Mouse (Mus musculus): ENCODE data around the gene 4930442H23Rik. TPM values are rescaled to one million over a fixed set of nuclear protein-coding genes. Genes with fewer than 3 reads are reported as not detected.
A peak's percentile ranks its signal among the peaks of the same experiment; 100 is the strongest.

The 4930442H23Rik gene
- polyA plus RNA-seq, 3 experiments from 2014 or later, result not detected

- no peak for ATAC-seq
These were observed 40.5 kb downstream of the 4930442H23Rik start for GRCm38 (mm10) chr10:81143157-81143633.

DNA sequence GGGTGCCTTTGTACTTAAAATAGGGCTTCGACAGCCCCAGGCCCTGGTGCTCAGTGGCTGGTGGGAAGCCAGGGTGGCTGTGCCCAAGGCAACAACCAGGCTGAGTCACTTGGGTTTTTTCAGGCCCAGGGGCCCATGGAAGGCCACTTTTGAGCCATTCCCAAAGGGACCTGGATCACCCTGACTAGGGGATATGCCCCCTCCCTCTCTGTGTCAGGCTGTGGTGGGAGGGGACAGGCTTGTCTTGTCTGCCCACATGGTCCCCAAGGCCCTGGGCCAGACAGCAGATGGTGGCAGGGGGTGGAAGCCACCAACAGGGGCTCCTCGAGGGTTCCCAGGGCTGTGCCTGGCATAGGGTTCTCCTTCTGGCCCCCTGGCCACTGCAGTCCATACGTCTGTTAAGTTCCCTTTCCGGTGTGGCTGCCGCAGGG, 41.1 kb downstream of the 4930442H23Rik start:
- no peak for ATAC-seq

DNA sequence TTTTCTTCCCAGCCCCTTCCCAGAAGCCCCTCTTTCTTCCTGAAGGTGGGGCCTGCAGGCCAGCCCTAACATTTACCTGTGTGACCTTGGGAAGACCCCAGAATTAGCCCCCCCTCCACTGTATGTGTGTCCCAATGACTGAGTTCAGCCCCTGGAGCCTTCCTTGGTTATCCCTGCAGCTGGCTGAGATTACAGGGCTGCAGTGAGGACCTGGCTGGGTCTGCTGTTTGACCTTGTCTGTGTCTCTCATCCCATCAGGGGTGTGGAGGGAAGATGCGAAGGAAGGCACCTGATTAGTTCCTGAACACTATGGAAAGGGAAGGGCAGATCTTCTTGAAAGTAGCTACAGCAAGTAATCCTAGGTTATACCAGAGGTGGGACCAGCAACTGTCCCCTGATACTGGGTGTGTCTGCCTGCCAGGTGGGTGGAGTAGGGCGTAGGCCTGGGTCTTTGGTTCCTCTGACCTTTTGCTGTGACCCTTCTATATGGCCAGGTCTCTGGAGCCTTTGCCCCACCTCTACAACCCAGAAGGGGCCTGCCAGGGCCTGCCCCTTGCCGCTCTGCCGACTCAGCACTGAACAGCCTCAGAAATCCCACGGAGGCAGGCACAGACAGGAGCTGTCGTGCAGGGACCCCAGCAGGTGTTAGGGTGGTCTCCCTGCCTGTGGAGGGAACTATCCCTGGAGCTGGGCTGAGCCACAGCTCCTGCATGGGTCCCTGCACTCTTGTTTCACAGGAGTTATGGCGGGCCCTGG, 42.0 kb downstream of the 4930442H23Rik start:
- ATAC-seq, result no peak

DNA sequence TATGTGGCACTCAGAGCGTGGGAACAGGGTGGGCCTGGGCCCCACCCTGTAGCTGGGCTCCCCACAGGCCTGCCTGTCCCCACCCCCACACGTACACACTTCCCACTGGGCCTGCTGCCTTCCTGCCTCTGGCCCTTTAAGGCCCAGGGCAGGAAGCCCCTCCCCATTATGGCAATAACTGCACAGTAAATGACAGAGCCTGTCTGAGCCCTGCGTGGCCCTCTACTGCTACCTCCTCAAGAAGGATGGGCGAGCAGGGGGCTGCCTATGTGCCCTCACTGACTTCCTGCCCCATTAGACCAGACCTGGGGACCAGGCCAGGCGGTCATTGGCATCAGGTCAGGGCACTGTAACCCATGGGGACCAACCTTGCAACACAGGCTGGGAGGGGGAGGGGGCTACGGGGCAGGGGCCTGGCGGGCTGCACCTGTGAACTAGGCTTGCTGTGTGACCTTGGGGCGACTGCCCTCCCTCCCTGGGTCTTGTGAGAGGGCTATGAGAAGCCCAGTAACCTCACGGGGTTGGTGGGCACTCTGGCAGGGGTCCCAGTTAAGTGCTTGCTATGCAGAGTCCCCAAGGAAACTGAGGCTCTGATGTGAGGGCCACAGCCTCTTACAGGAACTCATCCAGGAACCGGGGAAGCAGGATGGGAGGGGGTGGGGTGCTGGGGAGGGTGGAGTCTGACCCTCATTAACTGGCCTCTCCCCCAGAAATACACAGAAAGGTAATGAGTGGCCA, 42.8 kb downstream of the 4930442H23Rik start:
- ATAC-seq, result no peak

- no peak for ATAC-seq
These were observed 43.6 kb downstream of the 4930442H23Rik start for GRCm38 (mm10) chr10:81140005-81140404.

- no peak for ATAC-seq
These were observed 44.2 kb downstream of the 4930442H23Rik start for GRCm38 (mm10) chr10:81139529-81139846.

DNA sequence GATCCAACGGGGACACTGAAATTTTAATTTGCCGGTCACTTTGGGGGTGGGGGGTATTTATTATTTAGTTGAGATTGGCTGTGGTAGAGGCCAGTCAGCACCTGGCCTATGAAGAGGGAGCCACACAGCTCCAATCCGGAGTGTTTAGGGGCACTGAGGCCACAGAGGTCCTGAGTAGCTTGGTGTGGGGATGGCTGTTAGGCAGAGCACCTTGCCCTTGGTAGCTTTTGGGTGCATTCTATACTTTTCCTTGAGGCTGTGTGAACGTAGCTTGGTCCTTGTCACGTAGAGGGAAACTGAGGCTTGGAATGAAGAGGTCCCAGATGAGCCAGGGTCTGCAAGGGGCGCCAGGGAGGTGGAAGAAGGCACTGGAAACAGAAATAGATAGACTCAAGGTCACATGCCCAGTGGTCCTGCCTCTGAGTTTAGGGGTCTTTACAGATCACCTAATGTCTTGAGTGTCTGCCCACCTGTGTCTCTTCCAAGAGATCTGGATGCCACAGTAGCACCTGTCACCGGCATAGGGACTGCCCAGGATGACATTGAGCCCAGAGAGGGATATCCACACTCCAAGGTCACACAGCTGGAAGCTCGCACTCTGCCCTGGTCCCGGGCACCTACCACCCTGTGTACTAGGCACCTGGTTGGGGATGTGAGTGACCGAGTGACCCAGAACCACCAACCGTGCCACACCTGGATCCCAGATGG, 44.7 kb downstream of the 4930442H23Rik start:
- ATAC-seq, result no peak

GRCm38 (mm10) chr10:81138131-81138782, 45.4 kb downstream of the 4930442H23Rik start:
- ATAC-seq, result peak; percentile 12

DNA sequence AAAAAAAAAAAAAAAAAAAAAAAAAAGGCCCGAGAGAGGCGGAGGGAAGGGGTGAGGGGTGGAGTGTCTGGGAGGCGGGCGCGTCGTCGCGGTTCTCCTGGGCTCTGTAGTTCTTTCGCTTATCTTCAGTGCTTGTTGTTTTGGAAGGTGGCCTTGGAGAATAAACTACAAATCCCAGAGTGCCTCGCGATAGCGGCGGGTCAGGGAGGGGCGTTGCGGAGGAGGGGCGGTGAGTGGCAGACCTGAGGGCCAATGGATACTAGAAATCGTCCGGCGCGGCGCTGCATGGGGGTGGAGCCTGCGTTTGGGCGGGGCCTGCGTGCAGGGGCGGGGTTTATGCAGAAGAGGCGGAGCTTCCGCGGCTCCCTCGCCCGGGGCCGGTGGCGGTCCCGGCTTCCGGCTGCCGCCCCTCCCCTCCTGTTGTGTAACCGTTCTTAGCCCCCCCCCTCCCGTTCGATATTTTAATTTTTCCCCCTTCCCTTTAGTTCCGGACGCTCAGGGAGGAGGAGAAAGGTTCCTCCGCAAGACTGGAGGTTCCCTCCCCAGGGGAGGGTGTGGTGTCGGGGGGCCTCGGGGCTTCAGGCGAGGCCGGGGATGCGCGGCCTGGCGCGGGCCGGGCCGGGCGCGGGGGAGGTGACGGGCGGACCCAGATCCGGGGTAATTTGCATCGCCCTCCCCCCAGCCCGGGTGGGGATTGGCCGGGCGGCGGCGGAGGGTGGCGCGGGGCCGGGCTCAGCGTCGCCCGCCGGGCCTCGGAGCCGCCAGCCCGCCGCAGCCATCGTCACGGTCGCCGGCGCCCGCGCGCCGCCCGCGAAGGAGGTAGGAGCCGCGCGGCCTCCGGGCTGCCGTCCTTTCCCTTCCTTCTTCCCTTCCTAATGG, 46.2 kb downstream of the 4930442H23Rik start:
- ATAC-seq, result peak; percentile 87

DNA sequence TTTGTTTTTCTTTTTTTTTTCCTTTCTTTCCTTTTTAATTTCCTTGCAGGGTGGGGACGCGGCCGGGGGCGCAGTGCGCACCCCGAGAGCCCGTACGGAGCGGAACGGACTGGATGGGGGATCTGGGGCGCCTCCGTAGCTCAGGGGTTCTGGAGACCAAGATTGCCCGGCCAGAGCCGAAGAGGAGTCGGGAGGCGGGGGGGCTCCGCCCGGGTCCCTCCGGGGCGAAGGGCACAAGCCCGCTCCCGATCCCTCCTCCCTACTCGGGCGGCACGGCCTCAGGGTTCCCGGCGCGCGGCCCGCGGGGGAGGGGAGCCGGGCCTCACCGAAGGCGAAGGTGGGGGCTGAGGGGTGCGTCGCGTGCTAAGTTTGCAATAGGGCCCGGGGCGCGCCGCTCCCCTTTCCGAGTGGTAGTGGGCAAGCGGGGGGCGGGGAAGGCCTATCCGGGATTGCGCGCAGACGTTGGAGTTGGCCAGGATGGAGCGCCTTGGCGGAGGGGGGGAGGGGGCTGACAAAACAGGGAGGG, 46.9 kb downstream of the 4930442H23Rik start:
- no peak for ATAC-seq

DNA sequence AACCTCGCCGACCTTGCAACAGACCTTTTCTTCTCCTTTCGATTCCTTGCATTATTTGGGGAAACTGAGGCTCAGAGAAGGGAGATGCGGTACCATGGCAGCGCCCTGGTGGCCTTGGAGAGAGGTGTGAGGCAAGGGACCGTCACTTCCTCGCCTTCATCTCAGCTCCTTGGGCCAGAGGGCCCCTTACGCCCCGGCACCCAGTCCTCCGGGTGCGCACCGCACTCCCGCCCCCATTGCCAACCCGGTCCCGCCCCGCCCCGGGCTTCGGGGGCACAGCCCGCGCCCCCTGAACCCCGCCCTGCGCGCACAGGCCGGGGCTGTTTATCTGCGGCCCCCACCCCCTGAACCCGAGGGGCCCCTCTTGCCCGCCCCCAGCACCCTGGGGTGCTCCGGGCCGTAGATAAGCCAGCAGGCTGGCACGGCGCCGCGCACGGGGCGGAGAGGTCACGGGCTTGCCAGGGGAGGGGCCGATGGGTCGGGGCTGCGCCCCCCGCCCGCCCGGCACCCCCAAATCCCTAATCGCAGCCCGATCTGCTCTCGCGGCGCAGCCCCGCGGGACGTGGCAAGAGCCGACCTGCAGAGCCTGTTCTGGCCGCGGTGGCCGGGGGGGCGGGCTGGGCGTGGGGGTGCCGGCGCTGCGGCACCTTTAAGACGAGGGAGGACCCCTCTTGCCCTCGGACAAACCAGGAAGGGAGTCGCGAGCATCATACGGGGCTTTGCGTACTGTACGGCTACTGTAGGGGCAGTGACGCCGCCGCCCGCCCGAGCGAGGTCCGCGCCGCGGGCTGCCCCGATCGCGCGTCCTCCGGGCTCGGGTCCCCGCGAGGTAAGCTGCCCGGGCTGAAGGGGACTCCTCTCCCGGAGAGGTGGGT, 47.6 kb downstream of the 4930442H23Rik start:
- ATAC-seq, result no peak

- ATAC-seq, result no peak
These were observed 48.5 kb downstream of the 4930442H23Rik start, which contains the start of gene Zbtb7a for GRCm38 (mm10) chr10:81134966-81135681. TSS of gene Zbtb7a (plus strand) at chr10:81135220.

DNA sequence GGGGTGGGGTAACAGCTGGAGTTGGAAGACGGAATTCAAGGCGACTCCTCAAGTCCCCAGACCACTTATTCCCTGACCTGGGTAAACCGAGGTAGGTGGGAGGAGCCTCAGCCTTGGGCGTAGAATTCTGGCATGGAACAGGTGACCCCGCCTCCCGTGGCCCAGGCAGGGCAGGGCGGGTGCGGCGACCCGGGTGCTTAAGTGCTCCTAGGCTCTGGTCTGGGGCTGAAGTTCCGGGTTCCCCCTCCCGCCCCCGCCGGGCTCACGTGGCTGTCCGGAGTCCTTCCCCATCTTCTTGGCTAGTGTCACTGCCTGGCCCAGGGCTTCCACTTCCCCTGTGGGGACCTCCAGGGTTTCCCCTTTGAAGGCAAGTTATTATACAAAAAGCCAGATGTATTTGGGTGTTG, 49.5 kb downstream of the 4930442H23Rik start:
- no peak for ATAC-seq

Other genes starting within 250 kb of the 4930442H23Rik start
- not detected for gene Gng7, start 168.9 kb downstream of the 4930442H23Rik start, polyA plus RNA-seq (2017; shearing (Covaris generic))
- gene Diras1, start 158.2 kb downstream of the 4930442H23Rik start, polyA plus RNA-seq (2017; shearing (Covaris generic)), result not detected
- 1 to 10 TPM; 2.4 to 5.0 (median 2.7) TPM for gene Slc39a3, start 146.4 kb downstream of the 4930442H23Rik start, polyA plus RNA-seq (2017; shearing (Covaris generic))
- gene Sgta, start 123.7 kb downstream of the 4930442H23Rik start, polyA plus RNA-seq (2017; shearing (Covaris generic)), result 10 to 100 TPM; 66.4 to 86.5 (median 71.0) TPM
- gene Thop1, start 113.8 kb downstream of the 4930442H23Rik start, polyA plus RNA-seq (2017; shearing (Covaris generic)), result 1 to 10 TPM; 1.9 to 2.7 (median 2.5) TPM
- not detected for gene Creb3l3, start 85.0 kb downstream of the 4930442H23Rik start, polyA plus RNA-seq (2017; shearing (Covaris generic))
- 10 to 100 TPM; 22.1 to 27.1 (median 23.3) TPM for gene Map2k2, start 77.9 kb downstream of the 4930442H23Rik start, polyA plus RNA-seq (2017; shearing (Covaris generic))
- 10 to 100 TPM in 1 of 3 experiments, 1 to 10 TPM in 2; 8.5 to 10.8 (median 9.3) TPM for gene Zbtb7a, start 48.6 kb downstream of the 4930442H23Rik start, polyA plus RNA-seq (2017; shearing (Covaris generic))
- gene Pias4, start 15.9 kb downstream of the 4930442H23Rik start, polyA plus RNA-seq (2017; shearing (Covaris generic)), result 10 to 100 TPM; 15.4 to 21.5 (median 17.1) TPM
- gene Eef2, start 7.2 kb downstream of the 4930442H23Rik start, polyA plus RNA-seq (2017; shearing (Covaris generic)), result 1,000 to 10,000 TPM in 1 of 3 experiments, 100 to 1,000 TPM in 2; 925 to 1,158 (median 972) TPM
- 1 to 10 TPM; 3.1 to 5.4 (median 3.6) TPM for gene Dapk3, start 844 bp downstream of the 4930442H23Rik start, polyA plus RNA-seq (2017; shearing (Covaris generic))
- gene Nmrk2, start 18.2 kb upstream of the 4930442H23Rik start, polyA plus RNA-seq (2017; shearing (Covaris generic)), result under 1 TPM in 2 of 3 experiments, not detected in 1; 0.17 to 0.28 TPM
- gene Atcay, start 47.0 kb upstream of the 4930442H23Rik start, polyA plus RNA-seq (2017; shearing (Covaris generic)), result 10 to 100 TPM in 1 of 3 experiments, 1 to 10 TPM in 2; 4.8 to 12.6 (median 5.1) TPM
- gene Zfr2, start 49.3 kb upstream of the 4930442H23Rik start, polyA plus RNA-seq (2017; shearing (Covaris generic)), result 1 to 10 TPM in 1 of 3 experiments, under 1 TPM in 2; 0.20 to 1.0 (median 0.37) TPM
- 10 to 100 TPM; 30.1 to 68.1 (median 64.4) TPM for gene Matk, start 69.1 kb upstream of the 4930442H23Rik start, polyA plus RNA-seq (2017; shearing (Covaris generic))
- 100 to 1,000 TPM; 111 to 148 (median 127) TPM for gene Mrpl54, start 83.1 kb upstream of the 4930442H23Rik start, polyA plus RNA-seq (2017; shearing (Covaris generic))
- 10 to 100 TPM in 2 of 3 experiments, 1 to 10 TPM in 1; 9.9 to 12.4 (median 12.3) TPM for gene Apba3, start 83.1 kb upstream of the 4930442H23Rik start, polyA plus RNA-seq (2017; shearing (Covaris generic))
- gene Tjp3, start 107.7 kb upstream of the 4930442H23Rik start, polyA plus RNA-seq (2017; shearing (Covaris generic)), result 1 to 10 TPM; 1.7 to 3.2 (median 1.9) TPM
- 10 to 100 TPM; 10.7 to 15.9 (median 14.4) TPM for gene Pip5k1c, start 109.1 kb upstream of the 4930442H23Rik start, polyA plus RNA-seq (2017; shearing (Covaris generic))
- 1 to 10 TPM; 2.9 to 6.5 (median 4.1) TPM for gene Cactin, start 137.3 kb upstream of the 4930442H23Rik start, polyA plus RNA-seq (2017; shearing (Covaris generic))
- gene Tbxa2r, start 144.9 kb upstream of the 4930442H23Rik start, polyA plus RNA-seq (2017; shearing (Covaris generic)), result 10 to 100 TPM in 2 of 3 experiments, 1 to 10 TPM in 1; 10.0 to 21.7 (median 17.0) TPM
- under 1 TPM in 1 of 3 experiments, not detected in 2; 0.12 TPM for gene Gipc3, start 159.4 kb upstream of the 4930442H23Rik start, polyA plus RNA-seq (2017; shearing (Covaris generic))
- gene Hmg20b, start 166.6 kb upstream of the 4930442H23Rik start, polyA plus RNA-seq (2017; shearing (Covaris generic)), result 10 to 100 TPM; 17.1 to 20.4 (median 17.8) TPM
- gene Mfsd12, start 173.6 kb upstream of the 4930442H23Rik start, polyA plus RNA-seq (2017; shearing (Covaris generic)), result 1 to 10 TPM; 1.6 to 2.1 (median 1.9) TPM
- gene 4930404N11Rik, start 182.0 kb upstream of the 4930442H23Rik start, polyA plus RNA-seq (2017; shearing (Covaris generic)), result 1 to 10 TPM in 1 of 3 experiments, under 1 TPM in 2; 0.26 to 1.7 (median 0.96) TPM
- 10 to 100 TPM; 10.7 to 27.1 (median 13.4) TPM for gene Fzr1, start 194.7 kb upstream of the 4930442H23Rik start, polyA plus RNA-seq (2017; shearing (Covaris generic))
- 10 to 100 TPM in 2 of 3 experiments, 1 to 10 TPM in 1; 9.2 to 17.9 (median 10.9) TPM for gene Dohh, start 200.6 kb upstream of the 4930442H23Rik start, polyA plus RNA-seq (2017; shearing (Covaris generic))
- 1 to 10 TPM in 2 of 3 experiments, under 1 TPM in 1; 0.60 to 1.9 (median 1.1) TPM for gene Gm48551, start 200.6 kb upstream of the 4930442H23Rik start, polyA plus RNA-seq (2017; shearing (Covaris generic))
- gene Gm48552, start 205.2 kb upstream of the 4930442H23Rik start, polyA plus RNA-seq (2017; shearing (Covaris generic)), result 1 to 10 TPM in 1 of 3 experiments, not detected in 2; 3.1 TPM
- gene Smim24, start 209.2 kb upstream of the 4930442H23Rik start, polyA plus RNA-seq (2017; shearing (Covaris generic)), result 10 to 100 TPM in 1 of 3 experiments, 1 to 10 TPM in 2; 4.4 to 10.7 (median 9.8) TPM

All from inflammation-experienced regulatory T-cells, adult 6 months (primary cell).